Mouse (Mus musculus) G1E (cell line): ENCODE measurements around the gene Dtnbp1.

Experiments used
- CTCF ChIP-seq: IDR thresholded peaks from 2 replicates; pipeline ENCODE4 v1.5.1; 2012; ENCODE audit warnings: low read depth, low read length, inconsistent platforms, mixed read lengths
- GATA1 ChIP-seq: IDR thresholded peaks from 2 replicates; pipeline ENCODE4 v1.6.1; 2012; ENCODE audit warnings: borderline replicate concordance, low read length, inconsistent platforms, mixed read lengths
- GATA2 ChIP-seq: IDR thresholded peaks from 2 replicates; pipeline ENCODE4 v1.6.1; 2012; ENCODE audit warnings: low read depth, low read length, inconsistent platforms, borderline replicate concordance
- TAL1 ChIP-seq: conservative IDR thresholded peaks from 2 replicates; pipeline ENCODE4 v1.6.1; 2012; ENCODE audit warnings: low read depth, low read length, inconsistent platforms, mixed read lengths

- no peak for TF ChIP-seq CTCF
- TF ChIP-seq GATA2: no peak
- TF ChIP-seq GATA1: no peak
- no peak for TF ChIP-seq TAL1
Measured at GRCm38 (mm10) chr13:44906141-44906540, 95.8 kb downstream of the Dtnbp1 start.
